Mouse (Mus musculus) leukemia stem cell, adult 10-12 weeks (primary cell): ENCODE data around the gene Stradb. TPM values are rescaled to one million over a fixed set of nuclear protein-coding genes. Genes with fewer than 3 reads are reported as not detected.

ENCODE experiments used
- polyA plus RNA-seq: library from polyadenylated mRNA; stranded (reverse); fragments of >175 nt; gene quantifications from 2 replicates; pipeline ENCODE4 v1.2.3, GENCODE M21; 2012; ENCODE audit warnings: low replicate concordance

Stradb gene
- polyA plus RNA-seq = 10.2 and 12.2 TPM in 2 replicates

GRCm38 (mm10) chr1:58973366-58974221, at the start of gene Stradb, which contains the start of gene Trak2:
Gene Stradb (plus strand): TSS chr1:58973522.
Gene Trak2 (minus strand): TSS chr1:58973430.

Other genes starting within 250 kb of the Stradb start
- gene Casp8, start 178.1 kb upstream of the Stradb start, polyA plus RNA-seq = 0.60 and 1.4 TPM in 2 replicates
- 197 and 524 TPM in 2 replicates for gene Trak2, start 92 bp upstream of the Stradb start, polyA plus RNA-seq
- not detected in 2 replicates for gene C2cd6, start 121.4 kb downstream of the Stradb start, polyA plus RNA-seq
- gene Tmem237, start 146.9 kb downstream of the Stradb start, polyA plus RNA-seq = 0.41 and 2.6 TPM in 2 replicates
- 0.30 TPM in 1 of 2 replicates, not detected in the other for gene Mpp4, start 189.9 kb downstream of the Stradb start, polyA plus RNA-seq